Mouse (Mus musculus): ENCODE results near the gene Ucn3. TPM values are rescaled to one million over a fixed set of nuclear protein-coding genes. Genes with fewer than 3 reads are reported as not detected.
"Not testable (repeated sequence)": the region's sequence is repeated elsewhere in the genome, so short reads cannot be mapped to it uniquely, and the experiment has no call there.

The Ucn3 gene
- polyA plus RNA-seq, 1 experiment, result not detected

GRCm38 (mm10) chr13:3917571-3918311, 27.4 kb downstream of the Ucn3 start, which contains the start of the genes Net1 and Tubal3:
Net1 (minus strand) TSS chr13:3918220.
Tubal3 (plus strand) TSS chr13:3918274.
- H3K4me3 ChIP-seq (replicated peaks; ENCODE audit: extremely low read depth, low read depth, low read length), result peak within 1 kb of the TSS; percentile 75
- WGBS, result under 1% methylated on average over 52 of the region's 52 CpGs
- TF ChIP-seq POLR2A (IDR thresholded peaks at IDR 0.05; ENCODE audit: borderline replicate concordance, extremely low read depth, low read depth, low read length) (no peak), CTCF (IDR thresholded peaks at IDR 0.05; ENCODE audit: insufficient read depth, low read length) (no peak)
- peak; percentile 91 for DNase-seq
- no peaks in the 10 kb centered on the region for H3K4me1 ChIP-seq (ENCODE audit: control insufficient read depth, insufficient read depth, low read length)

- WGBS, result 64% methylated on average over 4 of the region's 4 CpGs
- Histone ChIP-seq H3K4me3 (replicated peaks; ENCODE audit: extremely low read depth, low read depth, low read length) (no peak overlapping the region), H3K4me1 (ENCODE audit: control insufficient read depth, insufficient read depth, low read length) (0 out of 2 replicates have a peak, but pooled peaks cover 1% of the 10 kb centered on the region)
- TF ChIP-seq POLR2A (IDR thresholded peaks at IDR 0.05; ENCODE audit: borderline replicate concordance, extremely low read depth, low read depth, low read length) (no peak), CTCF (IDR thresholded peaks at IDR 0.05; ENCODE audit: insufficient read depth, low read length) (no peak)
- no peak for DNase-seq
Measured at GRCm38 (mm10) chr13:3913504-3913903, 31.6 kb downstream of the Ucn3 start.

- DNase-seq, result no peak
- H3K4me3 ChIP-seq (replicated peaks; ENCODE audit: extremely low read depth, low read depth, low read length), result no peak overlapping the region
- WGBS, result 86% methylated on average over 5 of the region's 5 CpGs
- no peak for TF ChIP-seq POLR2A (IDR thresholded peaks at IDR 0.05; ENCODE audit: borderline replicate concordance, extremely low read depth, low read depth, low read length)
- no peak for TF ChIP-seq CTCF (IDR thresholded peaks at IDR 0.05; ENCODE audit: insufficient read depth, low read length)
- H3K4me1 ChIP-seq (ENCODE audit: control insufficient read depth, insufficient read depth, low read length), result peaks cover 4% of the 10 kb centered on the region
Measured at GRCm38 (mm10) chr13:3910356-3910755, 34.8 kb downstream of the Ucn3 start.

- Histone ChIP-seq H3K4me1 (ENCODE audit: control insufficient read depth, insufficient read depth, low read length) (peaks cover 4% of the 10 kb centered on the region), H3K4me3 (replicated peaks; ENCODE audit: extremely low read depth, low read depth, low read length) (no peak overlapping the region)
- DNase-seq, result no peak
- TF ChIP-seq POLR2A (IDR thresholded peaks at IDR 0.05; ENCODE audit: borderline replicate concordance, extremely low read depth, low read depth, low read length) (no peak), CTCF (IDR thresholded peaks at IDR 0.05; ENCODE audit: insufficient read depth, low read length) (no peak)
- WGBS, result 70% methylated on average over 4 of the region's 4 CpGs
Measured at GRCm38 (mm10) chr13:3908262-3908661, 36.9 kb downstream of the Ucn3 start.

GRCm38 (mm10) chr13:3907151-3907696, 37.9 kb downstream of the Ucn3 start:
- no peak for DNase-seq
- 42% methylated on average over 6 of the region's 6 CpGs for WGBS

GRCm38 (mm10) chr13:3899301-3899700, 45.8 kb downstream of the Ucn3 start:
- WGBS, result 88% methylated on average over 9 of the region's 9 CpGs

More at GRCm38 (mm10) chr13:3907151-3907696, 37.9 kb downstream of the Ucn3 start:
- no peak overlapping the region for H3K4me3 ChIP-seq (replicated peaks; ENCODE audit: extremely low read depth, low read depth, low read length)
- H3K4me1 ChIP-seq (ENCODE audit: control insufficient read depth, insufficient read depth, low read length), result peaks cover 4% of the 10 kb centered on the region
- no peak for TF ChIP-seq CTCF (IDR thresholded peaks at IDR 0.05; ENCODE audit: insufficient read depth, low read length)

GRCm38 (mm10) chr13:3898202-3898601, 46.9 kb downstream of the Ucn3 start:
- H3K4me1 ChIP-seq (ENCODE audit: control insufficient read depth, insufficient read depth, low read length); DNase-seq; H3K4me3 ChIP-seq (replicated peaks; ENCODE audit: extremely low read depth, low read depth, low read length): not testable (repeated sequence)
- 94% methylated on average over 5 of the region's 5 CpGs for WGBS

More at GRCm38 (mm10) chr13:3899301-3899700, 45.8 kb downstream of the Ucn3 start:
- DNase-seq, result no peak
- Histone ChIP-seq H3K4me3 (replicated peaks; ENCODE audit: extremely low read depth, low read depth, low read length) (no peak overlapping the region), H3K4me1 (ENCODE audit: control insufficient read depth, insufficient read depth, low read length) (peaks cover 2% of the 10 kb centered on the region)
- TF ChIP-seq POLR2A (IDR thresholded peaks at IDR 0.05; ENCODE audit: borderline replicate concordance, extremely low read depth, low read depth, low read length), result no peak
- no peak for TF ChIP-seq CTCF (IDR thresholded peaks at IDR 0.05; ENCODE audit: insufficient read depth, low read length)

- WGBS, result 19% methylated on average over 5 of the region's 5 CpGs
- peaks cover 2% of the 10 kb centered on the region for H3K4me1 ChIP-seq (ENCODE audit: control insufficient read depth, insufficient read depth, low read length)
- DNase-seq, result peak; percentile 52
- no peak overlapping the region for H3K4me3 ChIP-seq (replicated peaks; ENCODE audit: extremely low read depth, low read depth, low read length)
- TF ChIP-seq CTCF (IDR thresholded peaks at IDR 0.05; ENCODE audit: insufficient read depth, low read length) (peak; percentile 75), POLR2A (IDR thresholded peaks at IDR 0.05; ENCODE audit: borderline replicate concordance, extremely low read depth, low read depth, low read length) (no peak)
Measured at GRCm38 (mm10) chr13:3896913-3897312, 48.2 kb downstream of the Ucn3 start.

GRCm38 (mm10) chr13:3896032-3896431, 49.1 kb downstream of the Ucn3 start:
- no peak for TF ChIP-seq CTCF (IDR thresholded peaks at IDR 0.05; ENCODE audit: insufficient read depth, low read length)
- TF ChIP-seq POLR2A (IDR thresholded peaks at IDR 0.05; ENCODE audit: borderline replicate concordance, extremely low read depth, low read depth, low read length), result no peak
- WGBS, result 58% methylated on average over 6 of the region's 6 CpGs
- Histone ChIP-seq H3K4me1 (ENCODE audit: control insufficient read depth, insufficient read depth, low read length) (peaks cover 6% of the 10 kb centered on the region), H3K4me3 (replicated peaks; ENCODE audit: extremely low read depth, low read depth, low read length) (no peak overlapping the region)
- DNase-seq, result no peak

- peaks cover 6% of the 10 kb centered on the region for H3K4me1 ChIP-seq (ENCODE audit: control insufficient read depth, insufficient read depth, low read length)
- 56% methylated on average over 8 of the region's 8 CpGs for WGBS
- TF ChIP-seq CTCF (IDR thresholded peaks at IDR 0.05; ENCODE audit: insufficient read depth, low read length), result no peak
- no peak for TF ChIP-seq POLR2A (IDR thresholded peaks at IDR 0.05; ENCODE audit: borderline replicate concordance, extremely low read depth, low read depth, low read length)
- H3K4me3 ChIP-seq (replicated peaks; ENCODE audit: extremely low read depth, low read depth, low read length), result no peak overlapping the region
- DNase-seq, result no peak
Measured at GRCm38 (mm10) chr13:3895397-3895980, 49.7 kb downstream of the Ucn3 start.
